Mouse (Mus musculus) adrenal gland, postnatal 14 days (tissue): ENCODE data around the gene Mfsd10. TPM values are rescaled to one million over a fixed set of nuclear protein-coding genes. Genes with fewer than 3 reads are reported as not detected.
"Not testable (repeated sequence)": the region's sequence is repeated elsewhere in the genome, so short reads cannot be mapped to it uniquely, and the experiment has no call there.

Experiments used
- DNase-seq: peaks from one replicate; pipeline ENCODE4 v3.0.0; 2021; ENCODE audit warnings: mixed read lengths
- total RNA-seq: library from RNA; stranded (reverse); gene quantifications from 2 replicates; pipeline ENCODE4 v1.2.3, GENCODE M21; 2021

Mfsd10 gene
- total RNA-seq, 1 experiment from 2014 or later = 37.6 TPM

DNA sequence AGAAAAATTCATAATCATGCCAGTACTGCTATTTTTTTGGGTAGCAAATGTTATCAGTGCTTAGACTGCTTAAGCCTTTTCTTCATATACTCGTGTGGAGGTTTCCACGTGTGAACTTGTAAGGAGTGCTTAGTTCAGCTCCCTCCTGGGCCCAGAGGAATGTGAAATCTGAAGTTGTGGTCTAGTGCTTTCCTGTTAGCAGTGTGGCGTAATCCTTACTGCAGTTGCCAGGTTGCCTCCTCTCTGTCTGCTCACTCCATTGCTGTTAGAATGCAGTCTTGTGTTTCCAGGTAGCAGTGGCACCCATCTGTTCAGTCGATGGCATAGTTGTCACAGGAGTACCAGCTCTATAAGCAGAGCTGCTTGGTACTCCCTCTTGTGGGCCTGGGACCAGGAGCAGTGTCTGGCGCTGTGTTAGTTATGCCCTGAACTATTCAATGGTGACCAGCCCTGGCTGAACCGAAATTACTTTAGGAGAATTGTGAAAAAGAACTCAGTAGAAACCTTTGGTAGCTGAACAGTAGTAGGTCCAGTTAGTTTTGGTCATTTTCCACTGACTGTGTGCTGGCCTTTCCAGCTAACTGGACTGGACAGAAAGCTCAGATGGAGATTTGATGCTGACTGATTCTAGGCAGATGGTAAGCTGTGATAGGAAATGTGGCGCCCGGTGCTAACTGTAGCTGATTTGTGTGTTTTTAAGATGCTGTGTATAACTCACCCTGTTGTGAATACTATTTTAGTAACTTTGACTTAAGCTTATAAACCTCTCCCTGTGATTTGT, 29.7 kb downstream of the Mfsd10 start:
- no peak for DNase-seq

DNA sequence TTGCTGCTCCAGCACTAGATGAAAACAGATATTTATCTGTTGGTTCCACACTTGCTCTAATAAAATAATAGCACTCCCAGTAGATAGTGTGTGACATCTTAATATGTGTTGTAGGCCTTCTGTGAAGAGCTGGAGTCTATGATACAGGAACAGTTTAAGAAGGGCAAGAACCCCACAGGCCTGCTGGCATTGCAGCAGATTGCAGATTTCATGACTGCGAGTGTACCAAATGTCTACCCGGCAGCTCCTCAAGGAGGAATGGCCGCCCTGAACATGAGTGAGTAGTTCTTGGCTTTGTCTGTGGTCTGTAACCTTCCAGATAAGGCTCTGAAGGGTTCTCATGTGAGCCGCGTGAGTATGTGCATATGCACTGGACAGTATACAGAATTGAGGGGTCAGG, 32.4 kb downstream of the Mfsd10 start:
- DNase-seq = no peak

GRCm38 (mm10) chr5:34593202-34593727, 43.7 kb downstream of the Mfsd10 start:
- no peak for DNase-seq

DNA sequence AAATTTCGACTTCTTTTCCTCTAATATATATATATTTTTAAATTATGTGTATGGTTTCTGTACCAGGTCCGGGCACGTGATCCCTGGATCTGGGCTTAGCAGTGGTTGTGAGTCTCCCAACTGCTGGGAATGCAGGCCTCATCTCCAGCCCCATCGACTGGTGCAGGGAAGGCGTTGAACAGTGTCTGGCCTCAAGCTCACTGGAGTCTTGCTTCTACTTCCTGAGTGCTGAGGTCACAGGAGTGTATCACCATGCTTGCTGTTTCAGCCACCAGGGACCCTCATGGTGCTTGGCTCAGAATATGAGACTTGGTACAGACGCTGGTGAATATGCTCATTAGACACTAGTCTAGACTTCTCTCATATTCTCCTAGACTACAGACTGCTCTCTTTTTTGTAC, 44.3 kb downstream of the Mfsd10 start:
- no peak for DNase-seq

- DNase-seq = not testable (repeated sequence)
These were observed 44.8 kb downstream of the Mfsd10 start for GRCm38 (mm10) chr5:34592224-34592623.

DNA sequence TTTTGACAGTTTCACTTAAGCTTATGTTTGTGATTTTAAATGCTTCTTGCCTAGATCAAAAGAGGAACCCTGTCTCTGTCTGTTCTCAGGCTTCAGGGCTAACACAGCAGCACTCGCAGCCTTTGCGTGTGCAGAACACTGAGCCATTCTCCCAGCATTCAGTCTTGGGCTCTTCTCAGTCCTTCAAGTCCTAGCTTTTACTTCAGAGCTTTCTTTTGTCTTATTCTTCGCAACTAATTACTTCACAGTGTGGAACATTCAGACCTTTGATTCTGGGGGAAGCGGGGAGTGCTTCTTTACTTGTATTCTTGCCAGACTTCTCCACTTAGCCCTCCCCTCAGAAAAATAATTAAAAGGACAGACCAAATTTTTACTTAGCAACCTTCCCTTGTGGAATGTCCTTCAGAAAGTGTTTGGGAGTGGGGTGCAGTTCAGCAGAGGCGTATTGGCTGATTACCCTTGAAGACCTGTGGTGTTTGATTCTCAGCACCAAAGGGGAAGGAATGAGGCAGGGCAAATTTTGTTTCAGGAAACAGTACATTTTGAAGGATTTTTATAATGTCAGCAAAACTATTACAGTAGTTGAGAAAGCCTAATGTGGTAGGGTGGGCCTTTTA, 45.5 kb downstream of the Mfsd10 start:
- no peak for DNase-seq

- DNase-seq = no peak
These were observed 46.3 kb downstream of the Mfsd10 start for GRCm38 (mm10) chr5:34590702-34591101.

GRCm38 (mm10) chr5:34590059-34590458, 47.0 kb downstream of the Mfsd10 start:
- DNase-seq = no peak

DNA sequence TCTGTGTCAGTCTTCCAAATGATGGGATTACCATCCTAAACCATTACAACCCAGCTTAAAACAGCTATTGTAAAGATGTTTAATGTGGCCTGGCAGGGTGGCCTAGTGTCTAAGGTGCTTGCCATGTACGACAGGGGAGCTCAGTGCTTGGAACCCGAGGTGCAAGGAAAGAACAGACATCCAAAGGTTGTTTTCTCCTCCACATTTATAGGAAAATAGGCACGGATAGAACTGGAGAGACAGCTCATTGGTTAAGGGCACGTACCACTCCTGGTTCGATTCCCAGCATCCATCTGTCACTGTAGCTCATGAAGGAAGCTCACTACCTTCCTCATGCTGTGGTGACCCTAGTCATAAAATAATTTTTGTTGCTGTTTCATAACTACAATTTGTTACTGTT, 49.1 kb downstream of the Mfsd10 start:
- DNase-seq = no peak

GRCm38 (mm10) chr5:34585216-34585615, 51.8 kb downstream of the Mfsd10 start:
- DNase-seq = no peak

Other genes starting within 250 kb of the Mfsd10 start
- 12.1 and 14.8 TPM in 2 replicates for gene Tnip2, start 123.2 kb downstream of the Mfsd10 start, total RNA-seq
- gene Sh3bp2, start 111.4 kb downstream of the Mfsd10 start, total RNA-seq = 6.5 and 11.8 TPM in 2 replicates
- 149 and 175 TPM in 2 replicates for gene Add1, start 63.5 kb downstream of the Mfsd10 start, total RNA-seq
- 21.9 and 26.8 TPM in 2 replicates for gene Nop14, start 22.9 kb upstream of the Mfsd10 start, total RNA-seq
- 2.1 and 2.7 TPM in 2 replicates for gene Grk4, start 23.2 kb upstream of the Mfsd10 start, total RNA-seq
- 24.6 and 25.8 TPM in 2 replicates for gene Htt, start 124.5 kb upstream of the Mfsd10 start, total RNA-seq